Mouse (Mus musculus) olfactory bulb, adult 2 months (tissue): ENCODE measurements around the gene Fgfr2. TPM values are rescaled to one million over a fixed set of nuclear protein-coding genes. Genes with fewer than 3 reads are reported as not detected.

Experiments
- H3K27ac ChIP-seq: fragments of 200-500 bp; 2 replicates; pipeline ENCODE4 v1.5.1; 2012; ENCODE audit warnings: low read depth, low read length; ENCODE audit not compliant: insufficient read depth
- H3K4me1 ChIP-seq: fragments of 200-500 bp; 2 replicates; pipeline ENCODE4 v1.6.1; 2012; ENCODE audit warnings: low read length; ENCODE audit not compliant: control insufficient read depth, insufficient read depth
- H3K4me3 ChIP-seq: fragments of 200-500 bp; 2 replicates; pipeline ENCODE4 v1.5.1; 2012; ENCODE audit warnings: mild to moderate bottlenecking, low read depth, low read length, moderate library complexity; ENCODE audit not compliant: insufficient read depth
- CTCF ChIP-seq: fragments of 200-500 bp; IDR thresholded peaks from 2 replicates; pipeline ENCODE4 v1.5.1; 2012; ENCODE audit warnings: low read depth, mild to moderate bottlenecking, low read length, moderate library complexity; ENCODE audit not compliant: insufficient read depth
- POLR2A ChIP-seq: fragments of 200-500 bp; IDR thresholded peaks from 2 replicates; pipeline ENCODE4 v1.6.1; 2012; ENCODE audit warnings: mild to moderate bottlenecking, low read depth, low read length, moderate library complexity; ENCODE audit not compliant: insufficient read depth
- WGBS: fragments of 180-500 bp; shearing (Covaris S2); methylation state at CpG from one replicate; pipeline ENCODE4 v1.1.7; 2018; 5-methylcytosine and 5-hydroxymethylcytosine counted together
- polyA plus RNA-seq: library from polyadenylated mRNA; stranded (reverse); fragments of >200 nt; gene quantifications from 2 replicates; pipeline ENCODE4 v1.2.4, GENCODE M21; 2012; ENCODE audit warnings: low replicate concordance; ENCODE audit not compliant: missing spikeins, insufficient read depth, insufficient read length

The Fgfr2 gene
- polyA plus RNA-seq, 1 experiment = not detected

GRCm38 (mm10) chr7:131542872-131543622 is 1580.1 kb downstream of the Fgfr2 start:
- TF ChIP-seq CTCF = no peak
- H3K27ac ChIP-seq = no peak overlapping the region
- under 1% methylated on average over 71 of the region's 71 CpGs for WGBS
- no peak overlapping the region for H3K4me3 ChIP-seq
- no peaks in the 10 kb centered on the region; the same call in 1 of the 2 replicates for H3K4me1 ChIP-seq

DNA sequence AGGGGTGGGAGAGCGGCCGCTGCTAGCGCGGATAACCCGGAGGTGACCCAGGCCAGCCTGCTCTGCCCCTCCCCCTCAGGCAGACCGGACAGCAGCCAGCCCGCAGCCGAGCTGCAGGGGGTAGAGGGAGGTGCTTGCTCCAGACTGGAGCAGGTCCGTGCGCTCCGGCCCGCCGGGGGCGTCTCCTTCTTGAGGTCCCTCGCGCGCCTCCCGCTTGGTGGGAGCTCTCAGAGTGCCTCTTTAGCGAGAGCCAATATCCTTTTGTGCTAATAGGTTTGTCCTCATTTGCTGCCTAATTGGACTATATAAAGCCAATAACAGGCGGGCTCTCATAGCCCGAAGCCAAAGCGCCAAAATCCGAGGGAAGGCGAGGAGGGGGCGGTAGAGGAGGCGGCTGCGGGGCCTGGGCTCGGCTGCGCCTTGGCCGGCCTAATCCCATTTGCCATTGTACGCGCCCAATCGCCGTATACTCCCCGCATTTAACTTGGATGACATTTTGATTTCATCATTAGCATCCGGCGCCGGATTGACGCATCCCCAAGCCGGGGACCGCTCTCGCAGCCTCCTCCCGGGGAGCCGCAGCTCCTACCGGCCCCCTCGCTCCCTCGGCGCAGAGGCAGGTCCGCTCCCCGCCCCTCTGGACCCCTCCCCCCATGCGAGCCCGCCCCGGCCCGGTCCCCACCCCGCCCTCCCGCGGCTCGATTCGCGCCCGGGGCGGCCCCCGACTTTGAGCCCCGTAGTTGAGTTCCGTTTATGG is 1580.9 kb downstream of the Fgfr2 start, which contains the start of gene Hmx3:
Gene Hmx3, plus strand, starts transcription at position 753 of the 757 bp plus-strand sequence.
- Histone ChIP-seq H3K27ac (no peak within 1 kb of the TSS), H3K4me3 (no peak within 1 kb of the TSS), H3K4me1 (no peaks in the 10 kb centered on the region; the same call in 1 of the 2 replicates)
- 1% methylated on average over 65 of the region's 65 CpGs for WGBS
- TF ChIP-seq POLR2A = no peak
- no peak for TF ChIP-seq CTCF

DNA sequence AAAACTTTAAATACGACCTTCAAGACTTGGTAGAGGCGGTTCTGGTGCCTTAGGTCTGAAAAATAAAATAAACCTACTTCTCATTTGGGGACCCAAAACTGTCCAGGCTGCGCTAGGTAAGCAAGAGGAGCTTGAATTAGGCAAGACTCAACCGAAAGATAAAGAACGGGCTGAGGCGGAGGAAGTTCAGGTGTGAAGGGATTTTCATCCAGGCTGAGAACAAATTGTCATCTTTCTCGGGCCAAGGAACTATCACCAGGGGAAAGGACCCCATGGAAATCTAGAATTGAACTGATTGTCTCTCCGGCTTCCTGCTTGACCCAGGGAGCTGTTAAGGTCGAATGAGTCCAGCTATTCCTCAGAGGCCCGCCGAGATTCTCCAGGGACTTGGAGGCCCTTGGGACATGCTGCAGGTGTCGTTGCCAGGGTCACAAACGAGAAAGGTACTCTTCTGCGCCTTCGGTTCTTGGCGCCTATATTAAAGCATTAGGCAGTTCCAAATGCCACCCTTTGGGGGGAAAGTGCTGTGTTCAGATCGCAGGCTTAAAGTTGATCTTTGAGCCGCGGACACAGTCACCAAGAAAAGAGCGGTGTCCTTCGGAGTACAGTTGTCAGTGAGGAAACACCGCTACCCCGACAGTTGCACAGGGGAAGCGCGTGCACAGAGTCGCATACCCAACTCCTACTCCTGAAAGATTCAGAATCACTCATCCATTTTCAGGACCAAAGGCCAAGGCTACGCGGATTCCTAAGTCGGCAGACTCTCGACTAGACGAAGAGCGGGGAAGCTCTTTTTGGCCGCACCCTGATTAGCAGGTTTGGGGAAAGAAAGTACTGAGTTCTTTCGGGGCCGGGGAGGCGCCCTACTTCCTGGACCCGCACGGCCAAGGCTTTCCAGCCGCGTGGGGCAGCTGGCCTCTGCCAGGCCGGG is 1581.7 kb downstream of the Fgfr2 start:
- Histone ChIP-seq H3K27ac (no peak overlapping the region), H3K4me1 (no peaks in the 10 kb centered on the region; the same call in 1 of the 2 replicates), H3K4me3 (no peak overlapping the region)
- 3% methylated on average over 41 of the region's 41 CpGs for WGBS
- TF ChIP-seq POLR2A = no peak
- no peak for TF ChIP-seq CTCF

GRCm38 (mm10) chr7:131539979-131540378 is 1583.2 kb downstream of the Fgfr2 start:
- Histone ChIP-seq H3K27ac (no peak overlapping the region), H3K4me3 (no peak overlapping the region), H3K4me1 (no peaks in the 10 kb centered on the region; the same call in 1 of the 2 replicates)
- under 1% methylated on average over 7 of the region's 7 CpGs for WGBS
- TF ChIP-seq POLR2A (no peak), CTCF (0 out of 2 replicates have a peak, but pooled peaks have one; percentile 43)

- 84% methylated on average over 2 of the region's 2 CpGs for WGBS
- TF ChIP-seq CTCF (no peak), POLR2A (no peak)
Observed at GRCm38 (mm10) chr7:131503739-131504138, 1619.4 kb downstream of the Fgfr2 start.

DNA sequence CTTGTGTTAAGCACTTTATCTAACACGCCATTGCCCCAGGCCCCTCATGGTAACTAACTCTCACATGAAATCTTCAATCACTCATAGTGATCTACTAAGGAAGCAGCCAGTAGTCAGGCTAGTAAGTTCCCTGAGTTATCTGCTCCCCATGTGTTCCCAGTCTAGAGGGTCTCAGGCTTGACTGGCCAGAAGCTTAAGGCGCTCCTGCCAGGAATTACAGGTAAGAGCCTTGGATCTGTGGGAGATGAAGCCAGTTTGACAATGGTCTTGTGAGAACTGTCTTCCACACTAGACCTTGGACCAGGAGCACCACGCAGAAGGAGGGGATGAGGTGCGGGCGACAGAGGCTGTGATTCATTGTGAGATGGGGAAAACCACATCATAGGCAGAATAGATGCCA is 1644.7 kb downstream of the Fgfr2 start:
- H3K4me1 ChIP-seq = no peaks in the 10 kb centered on the region
- 95% methylated on average over 5 of the region's 5 CpGs for WGBS
- H3K27ac ChIP-seq = no peak overlapping the region
- no peak for TF ChIP-seq CTCF
- TF ChIP-seq POLR2A = no peak
- H3K4me3 ChIP-seq = no peak overlapping the region

More at GRCm38 (mm10) chr7:131503739-131504138, 1619.4 kb downstream of the Fgfr2 start:
- Histone ChIP-seq H3K27ac (no peak overlapping the region), H3K4me1 (no peaks in the 10 kb centered on the region), H3K4me3 (no peak overlapping the region)

DNA sequence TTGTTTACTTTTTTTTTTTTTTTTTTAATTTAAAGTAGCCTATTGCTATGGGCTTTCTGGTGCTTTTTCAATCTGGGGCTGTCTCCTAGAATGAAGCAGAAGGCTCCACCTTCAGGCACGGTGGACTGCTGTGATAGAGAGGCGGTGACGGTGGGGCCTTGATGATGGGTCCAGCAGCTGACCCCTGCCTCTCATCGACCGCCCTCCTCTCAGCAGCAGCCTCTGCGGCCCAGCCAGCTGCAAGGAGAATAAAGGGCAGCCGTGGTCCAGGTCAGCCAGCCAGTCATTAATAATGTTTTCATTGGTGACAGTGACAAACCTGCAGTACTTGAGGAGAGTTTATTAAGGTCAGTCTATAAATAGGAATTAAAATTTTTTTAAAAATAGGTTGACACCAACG is 1646.0 kb downstream of the Fgfr2 start:
- 36% methylated on average over 8 of the region's 8 CpGs for WGBS
- no peak overlapping the region for H3K27ac ChIP-seq
- TF ChIP-seq POLR2A (no peak), CTCF (no peak)
- no peak overlapping the region for H3K4me3 ChIP-seq
- H3K4me1 ChIP-seq = no peaks in the 10 kb centered on the region

DNA sequence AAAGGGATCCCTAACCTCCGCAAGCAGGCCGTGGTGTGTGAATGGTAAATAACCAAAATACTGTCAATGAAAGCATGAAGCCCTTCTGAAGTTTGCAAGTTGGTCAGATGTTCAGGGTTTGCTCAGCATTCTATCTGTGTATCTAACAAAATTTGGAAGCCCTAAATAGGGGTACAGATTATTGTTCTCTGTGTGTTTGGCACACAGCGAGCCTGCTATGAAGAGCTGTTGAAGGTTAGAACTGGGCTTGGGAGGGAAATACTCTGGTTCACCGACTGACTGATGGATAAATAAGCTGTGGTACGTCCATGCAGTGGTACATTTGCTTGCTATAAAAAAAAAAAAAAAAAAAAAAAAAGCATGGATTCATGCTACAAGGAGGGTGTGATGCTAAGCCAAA is 1651.6 kb downstream of the Fgfr2 start:
- Histone ChIP-seq H3K4me1 (no peaks in the 10 kb centered on the region), H3K4me3 (no peak overlapping the region), H3K27ac (no peak overlapping the region)
- TF ChIP-seq CTCF (no peak), POLR2A (no peak)
- WGBS = 94% methylated on average over 5 of the region's 5 CpGs

DNA sequence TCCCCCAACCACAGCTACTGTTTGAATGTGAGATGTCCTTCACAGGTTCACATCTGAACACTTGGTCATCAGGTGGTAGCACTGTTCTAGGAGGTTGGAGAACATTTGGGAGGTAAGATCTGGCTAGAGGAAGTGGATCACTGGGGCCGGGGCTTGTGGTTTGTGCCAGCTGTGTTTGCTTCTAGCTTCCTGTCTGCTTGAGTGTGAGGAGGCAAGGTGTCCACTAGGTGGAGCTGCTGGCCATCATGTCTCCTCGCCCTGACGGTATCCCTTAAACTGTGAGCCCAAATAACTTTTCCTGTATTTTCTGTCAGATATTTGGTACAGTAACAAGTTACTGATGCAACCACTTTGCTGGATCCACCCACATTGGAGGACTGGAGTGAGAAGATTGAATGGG is 1653.6 kb downstream of the Fgfr2 start:
- no peak for TF ChIP-seq CTCF
- no peak for TF ChIP-seq POLR2A
- Histone ChIP-seq H3K4me3 (no peak overlapping the region), H3K27ac (no peak overlapping the region), H3K4me1 (no peaks in the 10 kb centered on the region)
- 78% methylated on average over 3 of the region's 3 CpGs for WGBS
